Mouse (Mus musculus) stomach, postnatal 0 days (tissue): ENCODE data around the gene Mrps18a. TPM values are rescaled to one million over a fixed set of nuclear protein-coding genes. Genes with fewer than 3 reads are reported as not detected.
A peak's percentile ranks its signal among the peaks of the same experiment; 100 is the strongest.

Source experiments
- ATAC-seq: fragments of 200-750 bp; cut with Nextera tagmentation; 2 replicates; pipeline ENCODE4 v1.8.0; 2017; ENCODE audit not compliant: low FRiP score, low TSS enrichment
- DNase-seq: peaks from one replicate; pipeline ENCODE4 v3.0.0-alpha.2; 2016; ENCODE audit warnings: low spot score
- H3K27ac ChIP-seq: fragments of 300-500 bp; sonication (generic); replicated peaks from 2 replicates; pipeline ENCODE4 v1.5.1; 2014; ENCODE audit warnings: mild to moderate bottlenecking, control low read depth
- H3K27me3 ChIP-seq: fragments of 300-500 bp; sonication (generic); 2 replicates; pipeline ENCODE4 v1.6.1; 2014; ENCODE audit warnings: low read length; ENCODE audit not compliant: control insufficient read depth, insufficient read depth
- H3K36me3 ChIP-seq: fragments of 300-500 bp; sonication (generic); 2 replicates; pipeline ENCODE4 v1.6.1; 2014; ENCODE audit warnings: low read length, mixed read lengths; ENCODE audit not compliant: control insufficient read depth, insufficient read depth
- H3K4me1 ChIP-seq: fragments of 300-500 bp; sonication (generic); replicated peaks from 2 replicates; pipeline ENCODE4 v1.6.1; 2014; ENCODE audit warnings: antibody characterized with exemption; ENCODE audit not compliant: control insufficient read depth, insufficient read depth
- H3K4me2 ChIP-seq: fragments of 300-500 bp; sonication (generic); replicated peaks from 2 replicates; pipeline ENCODE4 v1.6.1; 2014; ENCODE audit warnings: low read depth, mild to moderate bottlenecking, control low read depth, moderate library complexity
- H3K4me3 ChIP-seq: fragments of 300-500 bp; sonication (generic); 2 replicates; pipeline ENCODE4 v1.5.1; 2014; ENCODE audit warnings: low read depth, low read length, control low read depth
- H3K9ac ChIP-seq: fragments of 300-500 bp; sonication (generic); 2 replicates; pipeline ENCODE4 v1.6.1; 2014; ENCODE audit warnings: mild to moderate bottlenecking, low read length, control low read depth, mixed read lengths
- H3K9me3 ChIP-seq: fragments of 300-500 bp; sonication (generic); 2 replicates; pipeline ENCODE4 v1.6.1; 2016; ENCODE audit warnings: low read length; ENCODE audit not compliant: control insufficient read depth
- CTCF ChIP-seq: IDR thresholded peaks from 2 replicates; pipeline ENCODE4 v1.5.1; 2016; ENCODE audit warnings: antibody characterized with exemption, low read depth, mild to moderate bottlenecking, moderate library complexity
- EP300 ChIP-seq: optimal IDR thresholded peaks from 2 replicates; pipeline ENCODE3; 2016; ENCODE audit warnings: antibody characterized with exemption
- WGBS: fragments of 180-500 bp; shearing (Covaris S2); extraction: QIAGEN DNeasy Blood & Tissue Kit; methylation state at CpG from one replicate; pipeline ENCODE4 v1.1.7; 2014; 5-methylcytosine and 5-hydroxymethylcytosine counted together
- polyA plus RNA-seq: library from polyadenylated mRNA; unstranded; fragments of >200 nt; fragmentation: Nextera tagmentation; extraction: Ambion mirVana; gene quantifications from 2 replicates; pipeline ENCODE4 v1.2.1, GENCODE M21; 2015

Mrps18a gene
- 94.9 and 99.0 TPM in 2 replicates for polyA plus RNA-seq

GRCm38 (mm10) chr17:46110402-46111289, at the start of gene Mrps18a:
Gene Mrps18a (plus strand): TSS chr17:46110986.
- H3K9me3 ChIP-seq, result no peaks in the 10 kb centered on the region
- H3K4me1 ChIP-seq, result no peaks in the 10 kb centered on the region
- DNase-seq (peak; percentile 88), ATAC-seq (peak; percentile 92)
- peaks cover 2% of the 10 kb centered on the region; the same call in 1 of the 2 replicates for H3K27me3 ChIP-seq
- peak within 1 kb of the TSS; percentile 75 for H3K4me3 ChIP-seq
- H3K36me3 ChIP-seq, result no peaks in the 10 kb centered on the region
- 0 out of 2 replicates have a peak within 1 kb of the TSS, but pooled peaks have one; percentile 41 for H3K27ac ChIP-seq
- H3K4me2 ChIP-seq, result peak within 1 kb of the TSS; percentile 72
- 5% methylated on average over 37 of the region's 38 CpGs for WGBS
- TF ChIP-seq CTCF (no peak), EP300 (no peak)
- peak within 1 kb of the TSS; percentile 77 for H3K9ac ChIP-seq

- DNase-seq, result peak; percentile 57
Measured at GRCm38 (mm10) chr17:46063283-46063973, 47.4 kb upstream of the Mrps18a start.

GRCm38 (mm10) chr17:46063974-46064312, 46.8 kb upstream of the Mrps18a start:
- no peaks in the 10 kb centered on the region for H3K27me3 ChIP-seq
- H3K4me2 ChIP-seq, result no peak overlapping the region
- no peak for TF ChIP-seq CTCF
- no peak for TF ChIP-seq EP300
- ATAC-seq (no peak), DNase-seq (no peak)
- H3K36me3 ChIP-seq, result no peaks in the 10 kb centered on the region
- H3K4me3 ChIP-seq, result no peak overlapping the region
- 38% methylated on average over 6 of the region's 6 CpGs for WGBS
- H3K9me3 ChIP-seq, result no peaks in the 10 kb centered on the region
- 0 out of 2 replicates have a peak, but pooled peaks cover 3% of the 10 kb centered on the region for H3K4me1 ChIP-seq
- no peak overlapping the region; the same call in 1 of the 2 replicates for H3K27ac ChIP-seq
- no peak overlapping the region; the same call in 1 of the 2 replicates for H3K9ac ChIP-seq

More at GRCm38 (mm10) chr17:46063283-46063973, 47.4 kb upstream of the Mrps18a start:
- H3K27me3 ChIP-seq, result no peaks in the 10 kb centered on the region
- 0 out of 2 replicates have a peak, but pooled peaks cover 3% of the 10 kb centered on the region for H3K4me1 ChIP-seq
- no peaks in the 10 kb centered on the region for H3K36me3 ChIP-seq
- no peak overlapping the region for H3K4me2 ChIP-seq
- 5% methylated on average over 10 of the region's 10 CpGs for WGBS
- no peak overlapping the region; the same call in 1 of the 2 replicates for H3K27ac ChIP-seq
- no peak overlapping the region; the same call in 1 of the 2 replicates for H3K9ac ChIP-seq
- H3K9me3 ChIP-seq, result no peaks in the 10 kb centered on the region
- peak; percentile 68 for ATAC-seq
- no peak overlapping the region for H3K4me3 ChIP-seq
- TF ChIP-seq EP300, result no peak
- TF ChIP-seq CTCF, result no peak

GRCm38 (mm10) chr17:46070046-46070445, 40.7 kb upstream of the Mrps18a start:
- Histone ChIP-seq H3K4me1 (0 out of 2 replicates have a peak, but pooled peaks cover 2% of the 10 kb centered on the region), H3K4me2 (no peak overlapping the region), H3K27me3 (no peaks in the 10 kb centered on the region), H3K4me3 (no peak overlapping the region), H3K9ac (no peak overlapping the region), H3K36me3 (no peaks in the 10 kb centered on the region), H3K27ac (no peak overlapping the region), H3K9me3 (no peaks in the 10 kb centered on the region)
- DNase-seq (no peak), ATAC-seq (no peak)
- WGBS, result 62% methylated on average over 9 of the region's 9 CpGs
- TF ChIP-seq CTCF, result no peak
- TF ChIP-seq EP300, result no peak

DNA sequence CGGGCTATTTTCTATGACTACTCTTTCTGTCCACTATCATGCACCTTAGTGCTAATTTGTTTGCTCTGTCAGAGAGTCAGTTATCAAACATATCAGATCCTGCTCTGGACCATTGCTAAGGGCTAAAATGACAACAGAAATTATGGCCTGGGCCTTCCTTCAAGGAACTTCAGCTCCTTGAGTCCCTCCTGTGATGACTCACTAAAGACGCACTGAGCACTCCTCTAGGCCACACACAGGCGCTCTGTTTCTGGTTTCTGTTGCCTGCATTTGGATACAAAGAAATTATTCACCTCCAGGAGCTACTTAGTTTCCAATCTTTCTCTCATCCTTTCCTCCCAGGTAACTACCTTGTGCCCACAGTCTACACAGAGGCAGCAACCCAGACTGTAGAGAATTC, 39.3 kb upstream of the Mrps18a start:
- ATAC-seq (no peak), DNase-seq (no peak)
- Histone ChIP-seq H3K27me3 (no peaks in the 10 kb centered on the region), H3K4me1 (0 out of 2 replicates have a peak, but pooled peaks cover 2% of the 10 kb centered on the region), H3K4me3 (no peak overlapping the region), H3K27ac (0 out of 2 replicates have a peak overlapping the region, but pooled peaks have one; percentile 18), H3K9me3 (no peaks in the 10 kb centered on the region), H3K4me2 (no peak overlapping the region), H3K36me3 (no peaks in the 10 kb centered on the region), H3K9ac (no peak overlapping the region)
- WGBS, result 57% methylated on average over 3 of the region's 3 CpGs
- no peak for TF ChIP-seq EP300
- no peak for TF ChIP-seq CTCF
